Mouse (Mus musculus) limb, embryonic 12.5 days (tissue): ENCODE data around the gene Nlrc5. TPM values are rescaled to one million over a fixed set of nuclear protein-coding genes. Genes with fewer than 3 reads are reported as not detected.

Experiments used
- ATAC-seq: fragments of 200-750 bp; cut with Nextera tagmentation; 2 replicates; pipeline ENCODE4 v1.8.0; 2017; ENCODE audit warnings: low read depth, moderate TSS enrichment; ENCODE audit not compliant: insufficient number of reproducible peaks, insufficient read depth, low FRiP score, low TSS enrichment
- H3K27ac ChIP-seq: fragments of 300-500 bp; sonication (generic); 2 replicates; pipeline ENCODE4 v1.5.1; 2016; ENCODE audit warnings: mild to moderate bottlenecking, moderate library complexity
- H3K27me3 ChIP-seq: fragments of 300-500 bp; sonication (generic); 2 replicates; pipeline ENCODE4 v1.6.1; 2016; ENCODE audit warnings: mild to moderate bottlenecking, moderate library complexity
- H3K36me3 ChIP-seq: fragments of 300-500 bp; sonication (generic); 2 replicates; pipeline ENCODE4 v1.6.1; 2016; ENCODE audit warnings: mild to moderate bottlenecking, moderate library complexity
- H3K4me1 ChIP-seq: fragments of 300-500 bp; sonication (generic); replicated peaks from 2 replicates; pipeline ENCODE4 v1.6.1; 2016
- H3K4me2 ChIP-seq: fragments of 300-500 bp; sonication (generic); 2 replicates; pipeline ENCODE4 v1.6.1; 2016; ENCODE audit warnings: mild to moderate bottlenecking, moderate library complexity
- H3K4me3 ChIP-seq: fragments of 300-500 bp; sonication (generic); replicated peaks from 2 replicates; pipeline ENCODE4 v1.5.1; 2016; ENCODE audit warnings: mild to moderate bottlenecking
- H3K9ac ChIP-seq: fragments of 300-500 bp; sonication (generic); replicated peaks from 2 replicates; pipeline ENCODE4 v1.6.1; 2016; ENCODE audit warnings: mild to moderate bottlenecking, moderate library complexity
- H3K9me3 ChIP-seq: fragments of 300-500 bp; sonication (generic); 2 replicates; pipeline ENCODE4 v1.6.1; 2016; ENCODE audit warnings: mild to moderate bottlenecking, moderate library complexity
- WGBS: fragments of 180-500 bp; shearing (Covaris S2); methylation state at CpG from one replicate; pipeline ENCODE4 v1.1.7; 2016; 5-methylcytosine and 5-hydroxymethylcytosine counted together
- polyA plus RNA-seq: library from polyadenylated mRNA; unstranded; fragments of >200 nt; fragmentation: Nextera tagmentation; extraction: Ambion mirVana; gene quantifications from 2 replicates; pipeline ENCODE4 v1.2.1, GENCODE M21; 2016

Nlrc5 gene
- polyA plus RNA-seq, 1 experiment from 2014 or later = 0.09 TPM

DNA sequence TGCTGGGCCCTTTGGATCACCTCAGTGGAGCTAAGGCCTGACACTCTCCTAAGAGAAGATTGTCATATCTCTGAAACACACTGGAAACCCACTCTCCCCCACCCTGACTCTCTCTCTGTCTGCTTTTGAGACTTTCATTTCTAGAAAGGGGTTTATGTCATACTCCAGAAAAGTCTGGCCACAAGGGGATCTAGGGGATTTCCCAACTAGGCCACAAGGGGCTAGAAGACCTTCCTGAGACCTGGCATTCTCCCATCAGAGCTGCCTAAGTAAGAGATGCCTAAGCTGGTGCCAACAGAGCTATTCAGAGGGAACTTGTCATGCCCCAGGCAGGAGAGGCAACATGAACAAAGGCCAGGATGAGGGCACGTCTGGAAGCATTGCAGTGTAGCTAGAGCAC is 59.1 kb downstream of the Nlrc5 start:
- H3K27ac ChIP-seq = no peak overlapping the region
- no peak overlapping the region for H3K4me3 ChIP-seq
- H3K27me3 ChIP-seq = no peaks in the 10 kb centered on the region
- 52% methylated on average over 1 of the region's 1 CpGs for WGBS
- no peak for ATAC-seq
- no peak overlapping the region for H3K4me2 ChIP-seq
- no peaks in the 10 kb centered on the region for H3K36me3 ChIP-seq
- no peak overlapping the region for H3K9ac ChIP-seq
- no peaks in the 10 kb centered on the region for H3K4me1 ChIP-seq
- no peaks in the 10 kb centered on the region for H3K9me3 ChIP-seq

DNA sequence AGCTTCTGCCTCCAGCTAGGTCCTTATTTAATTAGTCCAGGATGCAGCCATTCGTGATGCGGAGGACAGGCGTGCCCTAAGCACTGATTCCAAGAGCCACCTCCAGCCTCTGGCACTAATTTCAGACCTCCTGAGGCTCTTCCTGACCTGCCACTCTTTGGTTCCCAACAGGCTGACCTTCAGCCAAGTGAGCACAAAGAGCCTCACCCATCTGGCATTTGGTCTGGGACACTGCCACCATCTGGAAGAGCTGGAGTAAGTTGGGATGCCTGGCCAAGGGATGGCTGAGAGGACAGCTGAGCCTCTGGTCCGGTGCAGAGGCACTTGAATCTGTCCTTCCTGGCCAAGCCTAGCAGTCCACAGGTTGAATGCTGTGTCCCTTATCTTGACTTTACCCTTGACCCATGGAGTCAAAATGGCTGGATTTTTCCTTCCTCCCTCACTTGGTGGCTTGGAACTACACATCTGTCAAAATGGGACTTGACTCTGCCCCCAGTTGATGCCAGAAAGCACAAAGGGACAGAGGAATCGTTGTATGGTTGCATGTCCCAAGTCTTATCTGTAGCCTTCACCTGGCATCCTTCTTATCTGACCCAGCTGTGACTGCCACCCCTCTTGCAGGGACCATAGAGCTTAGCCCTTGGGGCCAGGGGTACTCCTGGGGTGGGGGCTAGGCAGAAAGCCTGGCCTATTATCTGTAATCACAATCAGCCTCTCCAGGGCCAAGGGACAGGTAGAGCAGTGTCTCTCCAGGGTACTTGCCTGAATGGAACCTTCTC is 81.5 kb downstream of the Nlrc5 start:
- 66% methylated on average over 5 of the region's 5 CpGs for WGBS
- Histone ChIP-seq H3K27me3 (0 out of 2 replicates have a peak, but pooled peaks cover 8% of the 10 kb centered on the region), H3K4me3 (no peak overlapping the region), H3K4me1 (no peaks in the 10 kb centered on the region), H3K9me3 (no peaks in the 10 kb centered on the region), H3K4me2 (no peak overlapping the region), H3K27ac (no peak overlapping the region), H3K36me3 (no peaks in the 10 kb centered on the region), H3K9ac (no peak overlapping the region)
- no peak for ATAC-seq

DNA sequence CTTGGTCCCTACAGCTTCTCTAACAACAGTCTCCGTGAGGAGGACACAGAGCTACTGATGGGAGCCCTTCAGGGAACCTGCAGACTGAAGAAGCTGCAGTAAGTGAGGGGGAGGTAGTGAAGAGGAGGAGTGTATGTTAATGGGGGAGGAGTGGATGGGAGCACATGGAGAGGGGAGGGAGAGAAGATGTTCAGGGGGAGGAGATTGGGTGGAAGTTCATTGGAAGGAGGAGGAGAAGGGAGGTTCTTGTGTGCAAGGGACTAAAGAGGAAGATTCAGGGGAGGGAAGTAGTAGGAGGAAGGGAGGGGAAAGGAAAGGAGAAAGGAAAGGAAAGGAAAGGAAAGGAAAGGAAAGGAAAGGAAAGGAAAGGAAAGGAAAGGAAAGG is 82.0 kb downstream of the Nlrc5 start:
- Histone ChIP-seq H3K36me3 (no peaks in the 10 kb centered on the region), H3K4me1 (no peaks in the 10 kb centered on the region), H3K27me3 (0 out of 2 replicates have a peak, but pooled peaks cover 8% of the 10 kb centered on the region), H3K27ac (no peak overlapping the region), H3K4me3 (no peak overlapping the region), H3K9me3 (no peaks in the 10 kb centered on the region), H3K4me2 (no peak overlapping the region), H3K9ac (no peak overlapping the region)
- 23% methylated on average over 1 of the region's 1 CpGs for WGBS
- no peak for ATAC-seq

DNA sequence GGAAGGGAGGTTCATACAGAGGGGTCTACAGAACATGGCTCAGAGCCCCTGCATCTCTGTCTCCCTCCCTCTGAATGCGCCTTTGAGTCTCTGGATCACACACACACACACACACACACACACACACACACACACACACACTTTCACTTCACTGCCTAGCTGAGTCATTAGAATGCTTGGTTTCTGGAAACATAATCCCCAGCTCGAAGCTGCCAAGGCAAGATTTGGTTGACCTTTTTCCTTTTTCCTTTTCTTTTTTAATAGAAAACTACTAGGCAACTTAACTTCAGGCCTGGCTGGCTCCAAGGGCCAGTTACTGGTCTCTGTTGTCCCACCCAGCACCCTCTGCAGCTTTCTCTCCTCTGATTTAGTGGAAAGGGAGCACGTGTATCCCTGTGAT is 82.6 kb downstream of the Nlrc5 start:
- WGBS = 59% methylated on average over 2 of the region's 3 CpGs
- ATAC-seq = no peak

DNA sequence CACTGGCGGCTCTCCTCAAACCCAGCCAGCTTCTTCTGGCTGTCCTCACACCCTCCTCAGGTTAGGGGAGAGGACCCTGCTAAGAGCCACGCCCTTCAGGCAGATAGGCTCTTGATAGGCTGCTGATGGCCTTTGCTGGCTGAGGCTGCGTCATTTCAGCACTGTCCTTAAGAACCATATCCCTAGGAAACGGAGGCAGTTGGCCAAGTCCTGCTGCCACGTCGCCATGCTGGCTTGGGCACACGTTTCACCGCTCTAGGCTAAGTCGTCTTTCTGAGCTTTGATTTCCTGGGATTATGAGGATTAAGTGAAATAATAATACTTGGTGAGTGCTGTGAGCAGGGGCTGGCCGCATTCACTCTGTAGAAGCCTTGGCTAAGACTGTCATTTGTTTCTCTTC is 84.2 kb downstream of the Nlrc5 start:
- no peak overlapping the region for H3K4me2 ChIP-seq
- H3K4me3 ChIP-seq = no peak overlapping the region
- no peak overlapping the region for H3K9ac ChIP-seq
- no peaks in the 10 kb centered on the region for H3K4me1 ChIP-seq
- H3K9me3 ChIP-seq = no peaks in the 10 kb centered on the region
- 72% methylated on average over 10 of the region's 10 CpGs for WGBS
- H3K36me3 ChIP-seq = no peaks in the 10 kb centered on the region
- H3K27ac ChIP-seq = no peak overlapping the region
- ATAC-seq = no peak
- H3K27me3 ChIP-seq = 0 out of 2 replicates have a peak, but pooled peaks cover 8% of the 10 kb centered on the region

More for the DNA sequence above, 82.6 kb downstream of the Nlrc5 start:
- no peaks in the 10 kb centered on the region for H3K9me3 ChIP-seq
- no peak overlapping the region for H3K27ac ChIP-seq
- no peaks in the 10 kb centered on the region for H3K4me1 ChIP-seq
- H3K27me3 ChIP-seq = 0 out of 2 replicates have a peak, but pooled peaks cover 8% of the 10 kb centered on the region
- no peak overlapping the region for H3K9ac ChIP-seq
- H3K4me2 ChIP-seq = no peak overlapping the region
- H3K36me3 ChIP-seq = no peaks in the 10 kb centered on the region
- H3K4me3 ChIP-seq = no peak overlapping the region

DNA sequence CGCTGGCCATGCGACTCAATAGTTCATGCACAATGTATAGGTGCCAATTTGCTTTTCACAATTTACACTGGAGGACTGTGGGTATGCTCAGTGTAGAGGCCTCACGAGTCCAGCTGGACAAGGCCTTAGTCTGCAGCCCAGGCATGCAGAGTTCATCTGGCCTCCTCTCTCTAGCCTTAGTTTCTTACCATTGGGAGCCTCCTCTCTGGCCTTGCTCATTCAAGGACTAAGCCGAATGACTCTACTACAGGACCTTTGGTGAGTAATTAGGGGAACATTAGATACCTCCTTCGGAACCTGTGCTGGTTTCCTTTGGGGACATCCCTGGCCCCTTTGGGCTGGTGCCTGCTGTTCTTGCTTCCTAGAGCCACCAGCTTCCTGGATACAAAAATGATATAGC is 84.9 kb downstream of the Nlrc5 start:
- H3K27ac ChIP-seq = no peak overlapping the region
- H3K36me3 ChIP-seq = no peaks in the 10 kb centered on the region
- no peak overlapping the region for H3K9ac ChIP-seq
- 91% methylated on average over 5 of the region's 5 CpGs for WGBS
- no peak for ATAC-seq
- H3K4me1 ChIP-seq = no peaks in the 10 kb centered on the region
- H3K9me3 ChIP-seq = no peaks in the 10 kb centered on the region
- H3K4me3 ChIP-seq = no peak overlapping the region
- H3K27me3 ChIP-seq = 0 out of 2 replicates have a peak, but pooled peaks cover 8% of the 10 kb centered on the region
- no peak overlapping the region for H3K4me2 ChIP-seq

DNA sequence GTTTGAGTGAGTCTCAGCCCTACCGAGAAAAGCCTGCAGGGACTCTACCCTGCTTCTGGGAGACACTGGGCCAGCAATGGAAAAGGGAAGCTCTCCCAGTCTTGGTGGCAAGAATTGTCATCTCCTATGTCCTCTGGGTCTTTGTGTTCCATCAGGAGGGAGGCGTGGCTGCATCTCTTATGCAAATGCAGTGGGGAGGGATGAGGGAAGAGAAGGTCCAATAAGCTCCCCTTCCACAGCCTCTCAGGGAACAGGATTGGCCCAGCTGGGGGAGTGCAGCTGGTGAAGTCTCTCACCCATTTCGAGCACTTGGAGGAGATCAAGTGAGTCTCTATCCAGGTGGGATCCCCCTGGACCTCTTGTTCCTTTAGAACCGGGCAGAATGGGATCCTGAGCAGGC is 87.3 kb downstream of the Nlrc5 start:
- Histone ChIP-seq H3K27me3 (0 out of 2 replicates have a peak, but pooled peaks cover 4% of the 10 kb centered on the region), H3K36me3 (no peaks in the 10 kb centered on the region), H3K27ac (no peak overlapping the region), H3K4me2 (no peak overlapping the region), H3K4me3 (no peak overlapping the region), H3K9me3 (no peaks in the 10 kb centered on the region), H3K4me1 (no peaks in the 10 kb centered on the region), H3K9ac (no peak overlapping the region)
- 49% methylated on average over 4 of the region's 4 CpGs for WGBS
- no peak for ATAC-seq

DNA sequence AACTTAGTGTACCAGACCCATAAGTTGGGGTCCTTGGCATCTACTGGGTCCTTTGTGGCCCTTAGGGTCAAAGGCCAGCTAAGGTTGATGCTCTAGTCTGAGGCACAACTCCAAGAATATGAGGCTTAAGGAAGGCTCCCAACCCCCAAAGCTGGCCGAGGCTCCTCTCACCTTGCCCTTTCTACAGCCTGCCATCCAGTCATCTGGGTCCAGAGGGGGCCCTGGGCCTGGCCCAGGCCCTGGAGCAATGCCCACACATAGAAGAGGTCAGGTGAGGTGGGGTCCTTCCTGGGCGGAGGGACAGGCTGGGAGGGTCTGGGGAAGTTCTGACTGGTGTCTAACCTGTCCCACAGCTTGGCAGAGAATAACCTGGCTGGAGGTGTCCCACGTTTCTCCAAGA is 88.3 kb downstream of the Nlrc5 start:
- Histone ChIP-seq H3K9me3 (no peaks in the 10 kb centered on the region), H3K4me2 (no peak overlapping the region), H3K4me3 (no peak overlapping the region), H3K27me3 (0 out of 2 replicates have a peak, but pooled peaks cover 4% of the 10 kb centered on the region), H3K36me3 (no peaks in the 10 kb centered on the region), H3K27ac (no peak overlapping the region), H3K9ac (no peak overlapping the region), H3K4me1 (no peaks in the 10 kb centered on the region)
- no peak for ATAC-seq
- WGBS = 74% methylated on average over 3 of the region's 3 CpGs

DNA sequence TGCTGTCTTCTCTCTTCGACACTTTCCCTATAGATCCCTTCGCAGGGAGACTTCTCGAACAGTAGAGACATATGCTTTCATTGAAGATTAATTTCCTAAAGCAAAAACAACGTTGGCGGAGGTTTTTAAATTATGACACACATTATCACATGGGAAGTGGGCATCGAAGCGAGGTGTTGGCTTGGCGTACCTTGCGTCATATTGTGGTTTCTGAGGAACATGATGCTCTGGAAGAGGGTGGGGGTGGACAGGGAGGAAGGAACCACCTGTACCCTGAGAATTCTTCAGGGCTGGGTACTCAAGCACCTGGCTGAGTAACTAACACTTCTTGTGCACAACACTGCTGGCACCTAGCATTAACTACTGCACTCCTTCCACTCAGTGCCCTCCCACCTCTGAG is 90.4 kb downstream of the Nlrc5 start:
- Histone ChIP-seq H3K36me3 (no peaks in the 10 kb centered on the region), H3K27me3 (no peaks in the 10 kb centered on the region), H3K4me2 (no peak overlapping the region), H3K4me1 (no peaks in the 10 kb centered on the region), H3K9ac (no peak overlapping the region), H3K9me3 (no peaks in the 10 kb centered on the region), H3K27ac (no peak overlapping the region), H3K4me3 (no peak overlapping the region)
- WGBS = 86% methylated on average over 9 of the region's 9 CpGs
- no peak for ATAC-seq

DNA sequence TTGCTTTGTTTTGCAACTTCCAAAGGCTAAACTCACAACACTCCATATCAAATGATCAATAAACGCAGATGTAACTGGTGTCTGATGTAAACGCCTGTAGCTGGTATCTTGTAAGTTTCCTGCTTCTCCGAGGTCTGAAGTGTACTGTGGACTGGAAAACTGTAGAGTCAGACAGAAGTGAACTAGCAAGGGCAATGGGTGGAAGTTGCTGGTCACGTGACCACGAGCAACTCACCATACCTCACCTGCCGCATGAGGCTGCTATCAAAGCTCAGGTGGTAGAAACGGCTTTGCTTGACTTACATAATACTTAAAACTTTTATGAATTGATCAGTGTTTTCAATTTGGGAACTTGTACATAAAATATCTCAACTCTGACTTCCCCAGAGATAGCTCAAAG is 93.0 kb downstream of the Nlrc5 start:
- Histone ChIP-seq H3K27ac (no peak overlapping the region), H3K4me2 (no peak overlapping the region), H3K36me3 (no peaks in the 10 kb centered on the region), H3K27me3 (peaks cover 13% of the 10 kb centered on the region), H3K9ac (no peak overlapping the region), H3K4me3 (no peak overlapping the region), H3K4me1 (no peaks in the 10 kb centered on the region), H3K9me3 (no peaks in the 10 kb centered on the region)
- 82% methylated on average over 7 of the region's 7 CpGs for WGBS
- ATAC-seq = no peak

DNA sequence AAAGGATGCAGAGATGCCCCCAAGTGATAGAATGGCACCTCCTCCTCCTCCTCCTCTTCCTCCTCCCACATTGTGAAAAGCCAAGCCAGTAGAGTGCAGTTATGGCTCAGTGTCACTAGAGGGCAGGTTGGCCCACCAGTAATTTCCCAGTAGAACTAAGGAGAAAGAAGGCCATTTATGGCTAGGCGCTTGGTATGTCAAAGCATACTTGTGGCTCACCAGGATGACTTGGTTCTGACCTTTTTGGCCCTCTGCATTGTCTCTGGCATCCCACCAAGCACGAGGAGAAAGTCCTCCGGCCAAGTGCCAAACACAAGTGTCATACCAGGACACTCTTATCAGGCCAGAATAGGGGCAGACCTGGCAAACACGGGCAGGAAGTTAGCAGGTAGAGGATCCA is 94.1 kb downstream of the Nlrc5 start:
- Histone ChIP-seq H3K27me3 (peaks cover 23% of the 10 kb centered on the region), H3K27ac (no peak overlapping the region), H3K9ac (no peak overlapping the region), H3K36me3 (no peaks in the 10 kb centered on the region), H3K4me2 (no peak overlapping the region), H3K4me3 (no peak overlapping the region), H3K4me1 (0 out of 2 replicates have a peak, but pooled peaks cover 5% of the 10 kb centered on the region), H3K9me3 (no peaks in the 10 kb centered on the region)
- ATAC-seq = no peak
- WGBS = 43% methylated on average over 4 of the region's 4 CpGs

DNA sequence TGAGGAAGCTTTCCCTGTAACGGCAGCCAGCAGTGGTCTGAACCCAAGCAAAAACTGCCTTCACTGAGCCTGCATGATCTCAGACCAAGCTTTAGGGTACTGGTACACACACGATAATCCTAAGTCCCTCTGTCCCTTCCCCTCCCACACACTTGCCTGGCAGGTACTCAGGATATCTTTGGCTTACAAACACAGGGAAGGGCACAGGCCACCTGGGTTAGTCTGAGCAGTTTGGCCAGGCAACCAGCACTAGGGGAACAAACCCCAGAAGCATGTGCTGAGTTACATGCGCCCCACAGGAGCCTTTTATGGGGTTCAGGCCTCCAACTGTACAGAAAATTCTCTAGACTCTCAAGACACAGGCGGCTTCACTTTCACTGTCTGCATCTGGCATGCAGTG is 95.7 kb downstream of the Nlrc5 start:
- H3K27ac ChIP-seq = no peak overlapping the region
- WGBS = 62% methylated on average over 4 of the region's 4 CpGs
- no peak overlapping the region for H3K4me2 ChIP-seq
- H3K9ac ChIP-seq = no peak overlapping the region
- no peaks in the 10 kb centered on the region for H3K9me3 ChIP-seq
- peaks cover 40% of the 10 kb centered on the region for H3K27me3 ChIP-seq
- H3K36me3 ChIP-seq = no peaks in the 10 kb centered on the region
- no peak overlapping the region for H3K4me3 ChIP-seq
- H3K4me1 ChIP-seq = 0 out of 2 replicates have a peak, but pooled peaks cover 10% of the 10 kb centered on the region
- ATAC-seq = no peak
